Mouse (Mus musculus): ENCODE results near the gene Nlrx1. TPM values are rescaled to one million over a fixed set of nuclear protein-coding genes. Genes with fewer than 3 reads are reported as not detected.

Gene Nlrx1
- 0.63 and 1.1 TPM in 2 replicates for total RNA-seq (2012; rRNA removed)

GRCm38 (mm10) chr9:44268432-44268831 is at the start of gene Nlrx1:
TSS of gene Nlrx1 (minus strand) at chr9:44268599.
- Histone ChIP-seq H3K36me3 (ENCODE audit: control insufficient read depth, insufficient read depth, low read length, poor library complexity, severe bottlenecking) (no peaks in the 10 kb centered on the region), H3K27ac (ENCODE audit: insufficient read depth, low read depth, low read length, poor library complexity, severe bottlenecking) (no peak within 1 kb of the TSS), H3K9ac (ENCODE audit: insufficient read depth, low read depth, low read length, poor library complexity, severe bottlenecking) (peak within 1 kb of the TSS; percentile 74), H3K4me1 (ENCODE audit: control insufficient read depth in 2 of 2, insufficient read depth in 2 of 2, low read length in 2 of 2, poor library complexity in 1 of 2) (peaks cover 0 to 2% of the 10 kb centered on the region in 2 experiments; a peak in 3 of 4 replicates), H3K9me3 (ENCODE audit: control insufficient read depth, insufficient read depth, low read depth, low read length) (no peaks in the 10 kb centered on the region), H3K4me3 (ENCODE audit: insufficient read depth in 1 of 2, low read depth in 1 of 2, low read length in 2 of 2, poor library complexity in 1 of 2, severe bottlenecking in 1 of 2) (peak within 1 kb of the TSS; percentile 71 to 76)
- in situ Hi-C loops (cut with MboI; ENCODE audit: low sequenced_read_pairs in 2 of 2, unreplicated experiment in 2 of 2): no loop called here
- DNase-seq (ENCODE audit: low read depth, low spot score): no peak
- TF ChIP-seq HCFC1 (IDR thresholded peaks at IDR 0.05; ENCODE audit: borderline replicate concordance, insufficient read depth, low read length) (no peak), ZNF384 (IDR thresholded peaks at IDR 0.05; ENCODE audit: low read depth, low read length) (no peak), CHD2 (IDR thresholded peaks at IDR 0.05; ENCODE audit: low read depth, low read length) (no peak), MAFK (IDR thresholded peaks at IDR 0.05; ENCODE audit: insufficient read depth, low read depth, low read length) (no peak), ZC3H11A (IDR thresholded peaks at IDR 0.05; ENCODE audit: borderline replicate concordance, low read depth, low read length) (no peak)

DNA sequence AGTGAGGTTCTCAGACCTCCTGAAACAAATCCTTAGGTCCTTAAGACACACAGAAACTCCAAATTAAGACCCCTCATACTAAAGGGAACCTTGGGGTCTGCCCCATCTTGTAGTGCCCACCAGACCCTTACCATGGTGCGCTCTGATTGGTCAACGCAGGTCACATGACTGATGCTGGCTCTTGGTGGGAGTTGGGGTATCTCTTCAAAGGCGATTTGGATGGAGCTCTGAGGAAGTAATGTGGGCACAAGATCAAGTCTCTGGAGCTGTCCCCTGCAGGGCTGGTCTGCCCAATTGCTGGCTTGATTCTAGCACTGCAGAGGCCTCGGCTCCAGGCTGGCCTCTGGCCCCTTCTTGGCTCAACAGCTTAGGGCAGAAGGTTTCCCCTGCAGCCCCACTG is 49.1 kb upstream of the Nlrx1 start:
- no peak for DNase-seq (ENCODE audit: low read depth, low spot score)
- in situ Hi-C loops (cut with MboI; ENCODE audit: low sequenced_read_pairs in 2 of 2, unreplicated experiment in 2 of 2): no loop called here
- TF ChIP-seq CHD2 (IDR thresholded peaks at IDR 0.05; ENCODE audit: low read depth, low read length) (no peak), MAFK (IDR thresholded peaks at IDR 0.05; ENCODE audit: insufficient read depth, low read depth, low read length) (no peak), HCFC1 (IDR thresholded peaks at IDR 0.05; ENCODE audit: borderline replicate concordance, insufficient read depth, low read length) (no peak), ZNF384 (IDR thresholded peaks at IDR 0.05; ENCODE audit: low read depth, low read length) (no peak), ZC3H11A (IDR thresholded peaks at IDR 0.05; ENCODE audit: borderline replicate concordance, low read depth, low read length) (no peak)
- peaks cover 0 to 2% of the 10 kb centered on the region in 2 experiments; a peak in 1 of 4 replicates for H3K4me1 ChIP-seq (ENCODE audit: control insufficient read depth in 2 of 2, insufficient read depth in 2 of 2, low read length in 2 of 2, poor library complexity in 1 of 2)
- H3K9me3 ChIP-seq (ENCODE audit: control insufficient read depth, insufficient read depth, low read depth, low read length): no peaks in the 10 kb centered on the region
- no peaks in the 10 kb centered on the region for H3K36me3 ChIP-seq (ENCODE audit: control insufficient read depth, insufficient read depth, low read length, poor library complexity, severe bottlenecking)
- H3K9ac ChIP-seq (ENCODE audit: insufficient read depth, low read depth, low read length, poor library complexity, severe bottlenecking): no peak overlapping the region
- H3K27ac ChIP-seq (ENCODE audit: insufficient read depth, low read depth, low read length, poor library complexity, severe bottlenecking): no peak overlapping the region
- H3K4me3 ChIP-seq (ENCODE audit: insufficient read depth in 1 of 2, low read depth in 1 of 2, low read length in 2 of 2, poor library complexity in 1 of 2, severe bottlenecking in 1 of 2): no peak overlapping the region

- peaks cover 0 to 17% of the 10 kb centered on the region in 2 experiments; a peak in 2 of 4 replicates for H3K4me1 ChIP-seq (ENCODE audit: control insufficient read depth in 2 of 2, insufficient read depth in 2 of 2, low read length in 2 of 2, poor library complexity in 1 of 2)
- no peak overlapping the region for H3K4me3 ChIP-seq (ENCODE audit: insufficient read depth in 1 of 2, low read depth in 1 of 2, low read length in 2 of 2, poor library complexity in 1 of 2, severe bottlenecking in 1 of 2)
- TF ChIP-seq ZC3H11A (IDR thresholded peaks at IDR 0.05; ENCODE audit: borderline replicate concordance, low read depth, low read length) (no peak), CHD2 (IDR thresholded peaks at IDR 0.05; ENCODE audit: low read depth, low read length) (no peak), ZNF384 (IDR thresholded peaks at IDR 0.05; ENCODE audit: low read depth, low read length) (no peak), MAFK (IDR thresholded peaks at IDR 0.05; ENCODE audit: insufficient read depth, low read depth, low read length) (no peak), HCFC1 (IDR thresholded peaks at IDR 0.05; ENCODE audit: borderline replicate concordance, insufficient read depth, low read length) (no peak)
- no peak overlapping the region for H3K27ac ChIP-seq (ENCODE audit: insufficient read depth, low read depth, low read length, poor library complexity, severe bottlenecking)
- no peak overlapping the region for H3K9ac ChIP-seq (ENCODE audit: insufficient read depth, low read depth, low read length, poor library complexity, severe bottlenecking)
- H3K9me3 ChIP-seq (ENCODE audit: control insufficient read depth, insufficient read depth, low read depth, low read length): no peaks in the 10 kb centered on the region
- DNase-seq (ENCODE audit: low read depth, low spot score): no peak
- in situ Hi-C loops (cut with MboI; ENCODE audit: low sequenced_read_pairs in 2 of 2, unreplicated experiment in 2 of 2): no loop called here
- H3K36me3 ChIP-seq (ENCODE audit: control insufficient read depth, insufficient read depth, low read length, poor library complexity, severe bottlenecking): no peaks in the 10 kb centered on the region
These were observed 46.5 kb upstream of the Nlrx1 start for GRCm38 (mm10) chr9:44314910-44315309.

DNA sequence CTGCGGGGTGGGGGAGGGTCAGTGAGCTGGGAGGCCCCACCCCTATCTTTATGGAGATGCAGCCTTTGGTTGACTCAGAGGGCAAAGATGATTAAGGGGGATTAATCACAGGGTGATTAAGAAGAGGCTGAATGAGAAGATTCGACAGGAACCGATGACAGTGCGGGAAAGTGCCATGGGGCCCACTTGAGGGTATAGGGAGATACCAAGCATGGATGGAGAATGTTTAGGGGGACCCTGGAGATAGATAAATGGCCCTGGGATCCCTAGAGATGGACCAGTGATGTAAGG is 45.8 kb upstream of the Nlrx1 start:
- no peak overlapping the region for H3K4me3 ChIP-seq (ENCODE audit: insufficient read depth in 1 of 2, low read depth in 1 of 2, low read length in 2 of 2, poor library complexity in 1 of 2, severe bottlenecking in 1 of 2)
- H3K9ac ChIP-seq (ENCODE audit: insufficient read depth, low read depth, low read length, poor library complexity, severe bottlenecking): no peak overlapping the region
- H3K9me3 ChIP-seq (ENCODE audit: control insufficient read depth, insufficient read depth, low read depth, low read length): no peaks in the 10 kb centered on the region
- H3K36me3 ChIP-seq (ENCODE audit: control insufficient read depth, insufficient read depth, low read length, poor library complexity, severe bottlenecking): no peaks in the 10 kb centered on the region
- no peak overlapping the region for H3K27ac ChIP-seq (ENCODE audit: insufficient read depth, low read depth, low read length, poor library complexity, severe bottlenecking)
- TF ChIP-seq MAFK (IDR thresholded peaks at IDR 0.05; ENCODE audit: insufficient read depth, low read depth, low read length) (no peak), ZC3H11A (IDR thresholded peaks at IDR 0.05; ENCODE audit: borderline replicate concordance, low read depth, low read length) (no peak), ZNF384 (IDR thresholded peaks at IDR 0.05; ENCODE audit: low read depth, low read length) (no peak), CHD2 (IDR thresholded peaks at IDR 0.05; ENCODE audit: low read depth, low read length) (no peak), HCFC1 (IDR thresholded peaks at IDR 0.05; ENCODE audit: borderline replicate concordance, insufficient read depth, low read length) (no peak)
- no peak for DNase-seq (ENCODE audit: low read depth, low spot score)
- H3K4me1 ChIP-seq (ENCODE audit: control insufficient read depth in 2 of 2, insufficient read depth in 2 of 2, low read length in 2 of 2, poor library complexity in 1 of 2): peaks cover 0 to 22% of the 10 kb centered on the region in 2 experiments; a peak in 3 of 4 replicates
- in situ Hi-C loops (cut with MboI; ENCODE audit: low sequenced_read_pairs in 2 of 2, unreplicated experiment in 2 of 2): no loop called here
